ENCODE assay signal across 8 mouse cellular contexts in genomic region chr1:135700605-135701004, GRCm38 (mm10). TPM values are rescaled to one million over a fixed set of nuclear protein-coding genes. Genes with fewer than 3 reads are reported as not detected.
DNase-seq lines count a peak whose midpoint lies in the region; ATAC-seq and TF ChIP-seq lines count a peak whose summit lies in the region.

No protein-coding gene starts in this region.

- H3K4me1 ChIP-seq in hindbrain, embryonic 10.5 days (replicated peaks), result peaks cover 23% of the 10 kb centered on the region
- peaks cover 24% of the 10 kb centered on the region for H3K4me1 ChIP-seq in hindbrain, embryonic 13.5 days (replicated peaks)
- H3K4me1 ChIP-seq in liver, embryonic 11.5 days (replicated peaks; ENCODE audit: control insufficient read depth, insufficient read depth, low read length), result peaks cover 23% of the 10 kb centered on the region
- peaks cover 16% of the 10 kb centered on the region for H3K4me1 ChIP-seq in stomach, embryonic 14.5 days (ENCODE audit: control insufficient read depth, insufficient read depth, low read length)

- peaks cover 5% of the 10 kb centered on the region; the same call in 1 of the 2 replicates for H3K9me3 ChIP-seq in hindbrain, embryonic 10.5 days
- H3K9me3 ChIP-seq in hindbrain, embryonic 13.5 days, result no peaks in the 10 kb centered on the region
- H3K9me3 ChIP-seq in liver, embryonic 11.5 days (ENCODE audit: control insufficient read depth, low read length), result no peaks in the 10 kb centered on the region
- no peaks in the 10 kb centered on the region for H3K9me3 ChIP-seq in stomach, embryonic 14.5 days (ENCODE audit: control insufficient read depth, low read depth, low read length)

- peak; percentile 94 for TF ChIP-seq CTCF in gastrocnemius, adult 2 months (IDR thresholded peaks at IDR 0.05)

- no peak for TF ChIP-seq POLR2A in myocyte (IDR thresholded peaks at IDR 0.05; ENCODE audit: insufficient read length, low read depth)

- 3% methylated on average over 7 of the region's 7 CpGs for WGBS in hindbrain, embryonic 10.5 days
- 4% methylated on average over 7 of the region's 7 CpGs for WGBS in hindbrain, embryonic 13.5 days
- 1% methylated on average over 7 of the region's 7 CpGs for WGBS in liver, embryonic 11.5 days
- WGBS in stomach, embryonic 14.5 days, result 2% methylated on average over 7 of the region's 7 CpGs

- no peaks in the 10 kb centered on the region for H3K36me3 ChIP-seq in hindbrain, embryonic 10.5 days
- no peaks in the 10 kb centered on the region for H3K36me3 ChIP-seq in hindbrain, embryonic 13.5 days
- H3K36me3 ChIP-seq in liver, embryonic 11.5 days (ENCODE audit: control insufficient read depth, insufficient read depth, low read length), result no peaks in the 10 kb centered on the region
- no peaks in the 10 kb centered on the region for H3K36me3 ChIP-seq in myocyte (ENCODE audit: control insufficient read depth, insufficient read depth)
- H3K36me3 ChIP-seq in stomach, embryonic 14.5 days (ENCODE audit: control insufficient read depth, insufficient read depth, low read length), result no peaks in the 10 kb centered on the region

- ATAC-seq in hindbrain, embryonic 13.5 days (ENCODE audit: low FRiP score), result no peak
- peak; percentile 72 for ATAC-seq in liver, embryonic 11.5 days (replicated peaks; ENCODE audit: low FRiP score)
- ATAC-seq in stomach, embryonic 14.5 days (ENCODE audit: insufficient number of reproducible peaks, insufficient read depth, low FRiP score, low read depth), result peak; percentile 37; the same call in 1 of the 2 replicates

- no peaks in the 10 kb centered on the region for H3K79me2 ChIP-seq in myocyte (ENCODE audit: control insufficient read depth, insufficient read depth)

- no peak overlapping the region for H3K9ac ChIP-seq in hindbrain, embryonic 13.5 days
- H3K9ac ChIP-seq in liver, embryonic 11.5 days (ENCODE audit: low read depth, low read length), result no peak overlapping the region
- H3K9ac ChIP-seq in stomach, embryonic 14.5 days (replicated peaks; ENCODE audit: low read depth, low read length), result no peak overlapping the region

- H3ac ChIP-seq in myocyte (ENCODE audit: control insufficient read depth, insufficient read length), result no peak overlapping the region

- DNase-seq in hindbrain, embryonic 10.5 days (ENCODE audit: low spot score), result peak; percentile 84
- DNase-seq in cerebellum, postnatal 25 days, result peak; percentile 79 to 90
- DNase-seq in gastrocnemius, adult 2 months, result peak; percentile 80
- DNase-seq in kidney, adult 9 months, result peak; percentile 76
- peak; percentile 77 for DNase-seq in liver, embryonic 11.5 days (ENCODE audit: low spot score)

- peaks cover 38% of the 10 kb centered on the region for H3K27me3 ChIP-seq in hindbrain, embryonic 10.5 days (ENCODE audit: insufficient read depth, poor library complexity, severe bottlenecking)
- H3K27me3 ChIP-seq in hindbrain, embryonic 13.5 days, result peaks cover 16% of the 10 kb centered on the region; the same call in 1 of the 2 replicates
- H3K27me3 ChIP-seq in liver, embryonic 11.5 days (replicated peaks; ENCODE audit: control insufficient read depth, insufficient read depth, low read length), result peaks cover 6% of the 10 kb centered on the region; the same call in 1 of the 2 replicates
- no peaks in the 10 kb centered on the region for H3K27me3 ChIP-seq in myocyte (ENCODE audit: control insufficient read depth, insufficient read depth, insufficient read length)
- no peaks in the 10 kb centered on the region for H3K27me3 ChIP-seq in stomach, embryonic 14.5 days (ENCODE audit: control insufficient read depth, insufficient read depth, low read length)

- intact Hi-C loops in gastrocnemius, adult 2 months (cut with DNase I), result loop anchor here (10.0 kb wide), 1 partner anchor 236 kb away; no protein-coding TSS in a partner anchor

- no peak overlapping the region for H3K27ac ChIP-seq in hindbrain, embryonic 10.5 days
- H3K27ac ChIP-seq in hindbrain, embryonic 13.5 days, result no peak overlapping the region
- H3K27ac ChIP-seq in gastrocnemius, adult 2 months, result 0 out of 2 replicates have a peak overlapping the region, but pooled peaks have one; percentile 35
- no peak overlapping the region for H3K27ac ChIP-seq in liver, embryonic 11.5 days (ENCODE audit: low read depth, low read length)
- H3K27ac ChIP-seq in stomach, embryonic 14.5 days (ENCODE audit: low read length), result no peak overlapping the region

- H3K4me3 ChIP-seq in hindbrain, embryonic 10.5 days, result no peak overlapping the region
- H3K4me3 ChIP-seq in hindbrain, embryonic 13.5 days, result no peak overlapping the region
- 0 out of 2 replicates have a peak overlapping the region, but pooled peaks have one; percentile 2 for H3K4me3 ChIP-seq in gastrocnemius, adult 2 months
- no peak overlapping the region for H3K4me3 ChIP-seq in liver, embryonic 11.5 days (ENCODE audit: low read depth, low read length)
- no peak overlapping the region for H3K4me3 ChIP-seq in myocyte
- no peak overlapping the region for H3K4me3 ChIP-seq in stomach, embryonic 14.5 days (ENCODE audit: low read depth, low read length)

- H3K4me2 ChIP-seq in hindbrain, embryonic 13.5 days, result no peak overlapping the region
- no peak overlapping the region for H3K4me2 ChIP-seq in liver, embryonic 11.5 days
- H3K4me2 ChIP-seq in myocyte (ENCODE audit: low read depth), result peak overlapping the region; percentile 69
- no peak overlapping the region for H3K4me2 ChIP-seq in stomach, embryonic 14.5 days (replicated peaks; ENCODE audit: low read depth, low read length)

TF ChIP-seq in myocyte, 11 proteins besides CTCF, POLR2A, EP300 and RAD21:
- TF ChIP-seq TCF12 (IDR thresholded peaks at IDR 0.05; ENCODE audit: insufficient read depth, poor library complexity, severe bottlenecking), result no peak

RNA-seq across cellular contexts. Expression of gene Csrp1, which starts 19.3 kb away (rescaled TPM):
- polyA plus RNA-seq in hindbrain, embryonic 10.5 days (2016; fragmentation: Nextera tagmentation; extraction: Ambion mirVana), result 51.0 and 56.2 TPM in 2 replicates
- polyA plus RNA-seq in hindbrain, embryonic 13.5 days (2015; fragmentation: Nextera tagmentation; extraction: Ambion mirVana), result 22.9 and 25.3 TPM in 2 replicates
- 10 to 100 TPM; 18.9 to 25.0 TPM for total RNA-seq in gastrocnemius, adult 2 months (2021)
- polyA plus RNA-seq in liver, embryonic 11.5 days (2014; fragmentation: Nextera tagmentation; extraction: Ambion mirVana), result 65.6 and 71.8 TPM in 2 replicates
- 219 TPM for polyA plus RNA-seq in myocyte (2012; fragmentation: generic; extraction: Trizol)
- polyA plus RNA-seq in stomach, embryonic 14.5 days (2014; fragmentation: Nextera tagmentation; extraction: Ambion mirVana), result 232 and 265 TPM in 2 replicates
